Mouse (Mus musculus) megakaryocyte, embryonic 14.5 days (primary cell): ENCODE data around the gene Siae. TPM values are rescaled to one million over a fixed set of nuclear protein-coding genes. Genes with fewer than 3 reads are reported as not detected.

ENCODE experiments used
- H3K27me3 ChIP-seq: replicated peaks from 2 replicates; pipeline ENCODE3; 2012; ENCODE audit warnings: inconsistent platforms
- H3K36me3 ChIP-seq: replicated peaks from 2 replicates; pipeline ENCODE3; 2012; ENCODE audit warnings: low read length, inconsistent platforms, mixed read lengths
- H3K4me1 ChIP-seq: 2 replicates; pipeline ENCODE4 v1.6.1; 2012; ENCODE audit warnings: inconsistent platforms
- H3K4me3 ChIP-seq: replicated peaks from 2 replicates; pipeline ENCODE3; 2012; ENCODE audit warnings: moderate library complexity, mild to moderate bottlenecking, inconsistent platforms
- H3K9me3 ChIP-seq: 2 replicates; pipeline ENCODE4 v1.6.1; 2012; ENCODE audit warnings: inconsistent platforms
- FLI1 ChIP-seq: IDR thresholded peaks from 2 replicates; pipeline ENCODE4 v1.6.1; 2012; ENCODE audit warnings: low read length, inconsistent platforms, mixed read lengths
- GATA1 ChIP-seq: IDR thresholded peaks from 3 replicates; pipeline ENCODE4 v1.6.1; 2012; ENCODE audit warnings: mixed read lengths, low read length, inconsistent platforms, borderline replicate concordance
- polyA plus RNA-seq: library from polyadenylated mRNA; stranded (reverse); fragments of >175 nt; gene quantifications from 2 replicates; pipeline ENCODE4 v1.2.3, GENCODE M21; 2012; ENCODE audit warnings: low replicate concordance; ENCODE audit not compliant: insufficient read depth

Siae gene
- polyA plus RNA-seq, 1 experiment, result 0.40 TPM

DNA sequence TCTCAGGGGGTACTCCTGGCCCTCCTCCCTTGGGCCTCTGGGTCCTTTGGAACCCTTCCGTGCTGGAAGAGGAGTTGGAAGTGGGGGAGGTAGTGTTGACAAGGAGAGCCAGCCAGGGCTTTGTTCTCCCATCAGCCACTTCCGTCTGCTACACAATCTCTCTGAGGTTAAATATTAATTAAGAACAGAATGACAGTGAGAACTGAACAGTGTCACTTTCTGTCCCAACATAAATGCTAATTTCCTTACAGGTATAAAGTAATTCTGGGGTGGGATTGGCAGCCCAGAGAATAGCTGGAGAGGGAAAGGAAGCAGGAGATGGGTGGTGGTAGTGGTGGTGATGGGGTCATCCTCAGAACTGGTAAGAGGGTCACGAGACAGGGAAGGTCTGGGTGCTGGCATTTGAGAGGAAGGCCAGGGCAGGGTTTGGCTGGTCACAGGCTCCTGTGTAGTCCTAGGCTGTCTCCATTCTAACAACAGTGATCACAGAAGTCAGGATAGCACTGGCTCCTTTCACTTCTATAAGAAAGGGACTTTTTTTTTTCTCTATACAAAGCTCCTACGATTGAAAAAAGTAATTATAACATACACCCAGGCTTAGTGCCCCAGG, 13.2 kb downstream of the Siae start:
- H3K27me3 ChIP-seq, result no peaks in the 10 kb centered on the region
- peaks cover 100% of the 10 kb centered on the region for H3K4me1 ChIP-seq

DNA sequence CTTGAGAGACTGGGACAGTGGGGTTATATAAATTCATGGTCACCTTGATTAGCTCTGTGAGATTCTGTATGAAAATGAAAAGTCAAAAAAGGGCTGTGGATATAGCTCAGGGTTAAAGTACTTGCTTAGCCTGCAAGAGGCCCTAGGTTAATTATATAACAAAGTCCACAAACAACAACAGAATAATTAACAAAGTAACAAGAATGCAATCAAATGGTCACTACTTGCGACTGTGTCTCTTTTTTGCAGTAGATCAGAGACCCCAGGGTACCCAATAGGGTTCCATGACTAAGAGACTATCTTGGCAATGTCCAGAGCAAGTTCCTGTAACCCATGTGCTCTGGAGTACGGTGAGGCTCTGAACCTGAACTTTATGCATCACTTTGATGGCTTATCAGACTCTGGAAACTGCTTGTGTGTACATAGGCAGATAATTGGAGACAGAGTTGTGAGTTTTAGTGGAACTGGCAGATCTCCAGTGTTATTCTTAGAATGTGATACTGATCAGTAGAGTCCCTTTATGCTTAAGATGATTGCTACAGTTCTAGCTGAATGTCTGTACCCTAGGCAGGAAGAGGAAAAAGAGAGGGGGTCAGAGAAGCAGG, 13.8 kb downstream of the Siae start:
- peaks cover 100% of the 10 kb centered on the region for H3K4me1 ChIP-seq
- no peaks in the 10 kb centered on the region for H3K27me3 ChIP-seq
- H3K36me3 ChIP-seq, result peaks cover 36% of the 10 kb centered on the region
- H3K9me3 ChIP-seq, result no peaks in the 10 kb centered on the region
- H3K4me3 ChIP-seq, result peak overlapping the region; percentile 67
- no peak for TF ChIP-seq FLI1
- TF ChIP-seq GATA1, result no peak

More for the DNA sequence above, 13.2 kb downstream of the Siae start:
- TF ChIP-seq FLI1 (no peak), GATA1 (no peak)
- peak overlapping the region; percentile 93 for H3K4me3 ChIP-seq
- H3K36me3 ChIP-seq, result peaks cover 33% of the 10 kb centered on the region
- no peaks in the 10 kb centered on the region for H3K9me3 ChIP-seq

DNA sequence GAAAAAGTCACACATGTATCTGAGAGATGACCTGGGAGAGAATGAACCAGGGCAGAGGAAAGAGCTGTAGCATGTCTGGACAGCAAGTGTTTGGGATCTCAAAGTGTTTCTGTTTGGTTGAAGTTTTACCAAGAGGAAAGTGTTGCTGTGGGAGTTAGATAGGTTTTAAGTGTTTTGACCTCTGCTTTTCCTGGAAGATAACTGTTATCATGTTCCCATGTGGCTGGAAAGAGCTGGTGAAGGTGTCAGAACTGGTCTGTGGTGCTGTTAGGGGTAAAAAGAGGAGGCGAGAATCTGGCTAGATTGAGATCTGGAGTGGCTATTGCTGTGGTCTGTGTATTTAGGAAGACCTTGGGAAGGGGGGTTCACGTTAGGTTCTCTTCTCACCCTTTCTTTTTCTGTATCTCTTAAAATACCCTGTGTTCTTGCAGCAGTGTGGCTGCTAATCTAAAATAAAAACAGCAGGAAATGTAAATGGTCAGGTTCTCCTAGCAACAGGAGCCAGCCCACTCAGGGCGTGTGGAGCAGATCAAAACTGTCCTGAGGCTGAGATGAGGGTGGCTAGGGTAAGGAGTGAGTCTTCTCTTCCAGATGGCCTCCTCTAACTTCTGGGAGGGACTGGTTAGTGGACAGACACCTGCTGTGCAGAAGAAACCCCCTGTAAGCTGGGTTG, 16.8 kb downstream of the Siae start:
- TF ChIP-seq GATA1 (no peak; the same call in 2 of the 3 replicates), FLI1 (no peak)
- peaks cover 100% of the 10 kb centered on the region for H3K4me1 ChIP-seq
- peak overlapping the region; percentile 85 for H3K4me3 ChIP-seq
- no peaks in the 10 kb centered on the region for H3K27me3 ChIP-seq
- no peaks in the 10 kb centered on the region for H3K9me3 ChIP-seq
- peaks cover 56% of the 10 kb centered on the region for H3K36me3 ChIP-seq

DNA sequence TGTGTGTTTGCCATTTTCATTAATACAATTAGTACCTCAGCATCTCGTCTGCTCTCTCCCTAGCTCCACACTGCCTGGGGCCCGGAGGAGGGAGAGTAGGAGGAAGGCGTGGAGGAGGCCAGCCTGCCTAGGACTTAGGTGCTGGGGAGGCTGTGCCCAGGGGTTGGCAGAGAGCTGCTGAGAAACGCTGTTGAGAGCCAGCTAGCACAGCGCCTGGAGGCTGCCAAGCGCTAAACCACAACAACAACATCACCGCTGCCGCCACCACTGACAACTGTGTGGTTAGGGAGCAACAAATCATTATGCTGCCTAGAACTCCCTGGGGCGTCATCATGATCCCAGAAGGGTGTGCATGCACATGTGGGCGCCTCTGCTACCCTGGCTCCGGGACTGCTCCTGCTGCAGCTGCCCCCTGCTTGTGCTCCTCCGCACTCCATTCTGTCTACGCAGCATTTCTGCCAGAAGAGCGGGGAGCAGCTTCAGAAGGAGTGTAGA, 21.0 kb downstream of the Siae start:
- no peaks in the 10 kb centered on the region for H3K9me3 ChIP-seq
- peaks cover 61% of the 10 kb centered on the region for H3K36me3 ChIP-seq
- TF ChIP-seq FLI1 (no peak), GATA1 (no peak)
- H3K4me3 ChIP-seq, result peak overlapping the region; percentile 88
- H3K4me1 ChIP-seq, result peaks cover 89% of the 10 kb centered on the region
- H3K27me3 ChIP-seq, result no peaks in the 10 kb centered on the region

DNA sequence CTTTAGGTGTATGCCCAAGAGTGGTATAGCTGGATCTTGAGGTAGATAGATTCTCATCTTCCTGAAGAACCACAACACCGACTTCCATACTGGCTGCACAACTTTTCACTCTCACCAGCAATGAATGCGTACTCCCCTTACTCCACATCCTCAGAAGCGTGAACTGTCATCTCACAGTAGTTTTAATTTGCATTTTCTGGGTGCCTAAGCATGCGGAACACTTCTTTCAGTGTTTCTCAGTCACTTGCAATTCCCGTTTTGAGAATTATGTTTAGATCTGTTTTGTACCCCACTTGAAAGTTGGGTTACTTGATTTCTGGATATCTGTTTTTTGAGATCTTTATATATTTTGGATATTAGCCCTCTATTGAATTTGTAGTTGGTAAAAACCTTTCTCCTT, 28.1 kb downstream of the Siae start:
- TF ChIP-seq FLI1, result no peak
- no peak for TF ChIP-seq GATA1
- Histone ChIP-seq H3K9me3 (peaks cover 4% of the 10 kb centered on the region), H3K27me3 (no peaks in the 10 kb centered on the region), H3K4me1 (peaks cover 41% of the 10 kb centered on the region), H3K36me3 (peaks cover 33% of the 10 kb centered on the region), H3K4me3 (no peak overlapping the region)

DNA sequence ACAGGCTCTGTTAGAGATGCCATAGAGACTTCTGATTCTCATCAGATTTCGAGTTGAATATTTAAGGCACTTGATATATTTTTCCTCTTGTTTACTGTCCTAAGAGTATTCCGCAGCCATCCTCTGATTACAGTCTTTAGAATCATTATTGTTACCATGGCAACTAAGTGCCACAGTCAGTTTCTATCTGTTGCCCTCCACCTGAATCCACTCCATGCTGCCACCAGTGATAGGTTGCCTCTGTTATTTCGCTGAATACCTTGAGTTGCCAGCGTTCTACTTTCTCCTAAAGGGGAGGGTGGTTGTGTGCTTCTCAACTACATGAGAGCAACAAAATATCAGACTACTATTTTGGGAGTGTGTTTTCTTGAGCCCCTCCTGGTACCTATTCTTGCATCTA, 31.2 kb downstream of the Siae start:
- Histone ChIP-seq H3K27me3 (no peaks in the 10 kb centered on the region), H3K4me1 (peaks cover 47% of the 10 kb centered on the region)
- TF ChIP-seq GATA1 (no peak), FLI1 (no peak)

DNA sequence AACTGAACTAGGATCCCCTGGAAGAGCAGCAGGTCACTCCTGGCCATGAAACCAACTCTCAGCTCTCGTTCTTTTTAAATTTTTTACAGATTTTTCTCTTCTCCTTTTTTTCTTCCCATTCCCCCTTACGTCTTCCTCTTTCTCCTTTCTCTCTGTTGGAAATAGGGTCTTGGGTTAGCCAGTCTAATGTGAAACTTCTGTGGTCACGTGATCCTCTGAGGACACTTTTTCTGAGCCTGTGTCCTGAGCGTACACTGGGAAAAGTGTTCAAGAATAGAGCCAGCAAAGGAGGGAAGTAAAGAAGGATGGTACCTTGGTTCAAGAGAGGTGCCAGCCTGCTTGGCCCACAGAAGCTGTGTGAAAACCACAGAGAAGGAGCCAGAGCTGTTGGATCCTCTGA, 34.9 kb downstream of the Siae start:
- TF ChIP-seq FLI1, result no peak
- no peak for TF ChIP-seq GATA1
- Histone ChIP-seq H3K36me3 (peaks cover 60% of the 10 kb centered on the region), H3K9me3 (peaks cover 4% of the 10 kb centered on the region), H3K4me1 (peaks cover 69% of the 10 kb centered on the region), H3K27me3 (no peaks in the 10 kb centered on the region), H3K4me3 (no peak overlapping the region)

More for the DNA sequence above, 31.2 kb downstream of the Siae start:
- Histone ChIP-seq H3K4me3 (no peak overlapping the region), H3K36me3 (peaks cover 51% of the 10 kb centered on the region), H3K9me3 (peaks cover 4% of the 10 kb centered on the region)

DNA sequence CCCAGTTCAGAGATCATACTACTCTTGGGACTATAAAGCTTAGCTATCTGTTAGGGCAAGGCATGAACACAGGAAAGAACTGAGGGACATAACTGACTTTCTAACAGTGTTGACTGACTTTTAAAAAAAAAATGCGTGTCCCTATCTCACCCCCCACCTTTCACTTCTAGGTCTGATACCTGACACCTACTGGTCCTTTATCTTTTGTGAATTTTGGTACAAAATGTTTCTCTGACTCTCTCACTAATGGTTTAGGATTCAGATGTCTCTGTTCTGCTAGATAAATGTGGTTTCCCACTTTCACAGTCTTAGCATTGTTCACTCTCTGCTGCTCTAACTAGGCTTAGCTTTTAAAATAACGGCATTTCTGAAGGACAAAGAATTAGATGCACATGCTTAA, 36.5 kb downstream of the Siae start:
- no peak for TF ChIP-seq FLI1
- no peak for TF ChIP-seq GATA1
- Histone ChIP-seq H3K9me3 (peaks cover 4% of the 10 kb centered on the region), H3K4me1 (peaks cover 82% of the 10 kb centered on the region), H3K36me3 (peaks cover 55% of the 10 kb centered on the region), H3K27me3 (no peaks in the 10 kb centered on the region), H3K4me3 (no peak overlapping the region)

DNA sequence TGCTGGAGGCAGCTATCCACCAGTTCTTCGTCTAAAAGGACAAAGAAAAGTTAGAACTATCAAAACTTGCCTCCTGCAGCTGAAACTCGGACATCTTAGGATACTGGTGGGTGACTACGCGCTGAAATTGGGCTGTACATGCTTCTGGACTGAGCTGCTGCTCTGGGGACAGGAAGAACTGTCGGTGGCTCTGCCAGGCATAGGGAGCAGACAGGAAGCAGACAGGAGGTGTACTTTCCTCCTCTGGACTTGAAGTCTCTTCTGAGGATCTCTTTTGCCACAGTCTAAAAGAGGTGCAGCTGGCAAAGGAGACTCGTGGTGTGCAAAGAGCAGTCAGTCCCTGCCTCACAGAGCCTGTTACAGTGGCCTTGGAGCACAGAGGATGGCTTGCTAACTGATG, 37.1 kb downstream of the Siae start:
- peak overlapping the region; percentile 74 for H3K4me3 ChIP-seq
- H3K9me3 ChIP-seq, result peaks cover 4% of the 10 kb centered on the region
- peaks cover 82% of the 10 kb centered on the region for H3K4me1 ChIP-seq
- peaks cover 53% of the 10 kb centered on the region for H3K36me3 ChIP-seq
- H3K27me3 ChIP-seq, result no peaks in the 10 kb centered on the region
- TF ChIP-seq GATA1 (no peak), FLI1 (no peak)

DNA sequence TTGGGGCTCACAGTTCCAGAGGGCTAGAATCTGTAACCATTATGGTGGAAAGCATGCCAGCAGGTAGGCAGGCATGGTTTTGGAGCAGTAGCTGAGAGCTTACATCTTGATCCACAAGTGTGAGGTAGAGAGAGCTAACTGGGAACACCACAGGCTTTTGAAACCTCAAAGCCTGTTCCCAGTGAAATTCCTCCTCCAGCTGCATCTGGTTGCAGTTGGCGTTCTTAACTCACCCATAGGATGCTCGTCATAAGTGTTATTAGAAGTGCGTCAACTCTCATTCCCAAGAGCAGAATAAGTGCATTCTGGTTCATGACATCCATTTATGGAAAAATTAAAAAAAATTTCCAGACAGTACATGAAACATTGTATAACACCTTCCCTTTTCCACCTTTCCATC, 38.2 kb downstream of the Siae start:
- Histone ChIP-seq H3K4me3 (no peak overlapping the region), H3K9me3 (no peaks in the 10 kb centered on the region; the same call in 1 of the 2 replicates), H3K36me3 (peaks cover 48% of the 10 kb centered on the region), H3K4me1 (peaks cover 88% of the 10 kb centered on the region), H3K27me3 (no peaks in the 10 kb centered on the region)
- no peak for TF ChIP-seq FLI1
- no peak for TF ChIP-seq GATA1
